Mouse (Mus musculus) left cerebral cortex, adult 11 months (tissue): ENCODE results near the gene Parp9.
"Not testable (repeated sequence)": the region's sequence is repeated elsewhere in the genome, so short reads cannot be mapped to it uniquely, and the experiment has no call there.

Source experiments
- DNase-seq: peaks from one replicate; pipeline ENCODE4 v3.0.0; 2022; ENCODE audit warnings: low spot score

Parp9 gene

GRCm38 (mm10) chr16:35993316-35993715, 55.0 kb downstream of the Parp9 start:
- no peak for DNase-seq

- not testable (repeated sequence) for DNase-seq
Measured at GRCm38 (mm10) chr16:35998852-35999251, 60.6 kb downstream of the Parp9 start.

- no peak for DNase-seq
Measured at GRCm38 (mm10) chr16:36008396-36008795, 70.1 kb downstream of the Parp9 start.

GRCm38 (mm10) chr16:36016335-36016734, 78.1 kb downstream of the Parp9 start:
- DNase-seq = no peak
